Mouse (Mus musculus) mouse embryonic stem cell (cell line): ENCODE results near the gene Cog8.
"Not testable (repeated sequence)": the region's sequence is repeated elsewhere in the genome, so short reads cannot be mapped to it uniquely, and the experiment has no call there.

Experiments
- in situ Hi-C, 2 experiments: fragments of 300-500 bp; cut with MboI; formaldehyde crosslinking; loops; 1 replicate in 1 of 2; 3 replicates in 1 of 2; pipeline ENCODE4 v1.14.3; 2019 to 2020; ENCODE audit warnings: low sequenced_read_pairs in 2 of 2, low pct_unique_long_range_greater_than_20kb in 1 of 2, mixed read lengths in 1 of 2; ENCODE audit not compliant: unreplicated experiment in 1 of 2

Gene Cog8

GRCm38 (mm10) chr8:106996339-106996738 is 60.1 kb downstream of the Cog8 start:
- in situ Hi-C loops, result not testable (repeated sequence)
